Mouse (Mus musculus): ENCODE results near the gene Nutm2. TPM values are rescaled to one million over a fixed set of nuclear protein-coding genes. Genes with fewer than 3 reads are reported as not detected.
"Not testable (repeated sequence)": the region's sequence is repeated elsewhere in the genome, so short reads cannot be mapped to it uniquely, and the experiment has no call there.

Gene Nutm2
- polyA plus RNA-seq, 1 experiment from 2014 or later: not detected

DNA sequence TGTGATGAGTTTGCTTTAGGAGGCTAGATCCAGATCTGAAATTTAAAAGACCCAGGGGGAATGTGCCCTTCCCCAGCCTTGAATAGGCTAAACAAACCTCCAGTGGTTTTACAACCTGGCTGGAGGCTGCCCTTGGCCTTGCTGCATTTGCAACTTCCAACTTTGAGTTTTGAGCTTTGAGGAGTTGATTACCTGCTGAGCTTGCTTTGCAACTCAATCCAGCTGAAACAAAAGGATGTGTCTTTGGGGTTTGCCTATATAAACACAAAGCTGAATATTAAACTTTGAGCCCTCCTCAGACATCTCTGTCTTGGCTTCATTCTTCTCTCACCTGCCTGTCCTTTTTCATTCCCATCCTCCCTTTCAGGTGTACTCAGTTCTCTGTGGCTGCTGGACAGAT, 21.4 kb downstream of the Nutm2 start:
- not testable (repeated sequence) for H3K27me3 ChIP-seq (ENCODE audit: insufficient read depth, poor library complexity, severe bottlenecking); H3K27ac ChIP-seq; DNase-seq (ENCODE audit: low spot score); H3K9me3 ChIP-seq; H3K4me1 ChIP-seq (replicated peaks); H3K36me3 ChIP-seq; H3K4me3 ChIP-seq

DNA sequence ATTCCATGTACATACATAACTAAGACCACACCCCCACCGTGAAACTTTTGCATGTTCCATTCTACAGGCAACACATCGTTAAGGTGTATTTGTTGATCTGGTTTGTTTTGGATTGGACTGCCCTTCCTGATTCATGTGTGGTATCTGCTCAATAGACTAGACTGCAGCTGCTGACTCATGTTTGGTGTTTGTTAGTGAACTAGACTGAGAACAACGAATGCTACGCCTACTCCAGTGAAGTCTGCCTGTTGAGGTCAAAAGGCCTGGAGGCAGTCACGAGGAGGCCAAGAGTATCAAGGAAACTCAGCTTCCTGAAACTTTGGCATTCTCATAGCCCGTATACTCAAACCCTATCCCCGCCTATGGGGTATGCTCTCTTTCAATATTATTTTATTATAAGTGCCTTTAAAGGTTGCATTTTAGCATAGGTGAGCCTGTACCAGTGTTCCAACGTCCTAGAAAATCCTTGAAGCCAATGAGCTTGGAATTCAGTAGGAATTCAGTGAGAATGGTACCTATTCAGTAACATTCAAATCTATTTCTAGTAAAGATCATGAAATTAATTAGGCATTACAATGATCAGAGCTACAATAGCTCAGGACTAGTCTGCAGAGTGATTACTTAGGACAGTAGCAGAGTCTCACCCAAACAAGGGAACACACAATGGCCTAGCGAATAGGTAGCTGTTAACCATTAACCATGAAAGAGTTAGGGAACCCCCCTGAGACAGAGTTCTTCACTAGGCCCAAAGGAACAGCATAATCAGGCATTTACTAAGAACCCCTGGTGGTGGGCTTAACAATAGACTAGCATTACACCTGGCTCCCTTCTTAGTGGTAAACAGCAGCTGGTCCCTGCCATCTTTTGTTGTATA, 43.6 kb downstream of the Nutm2 start:
- not testable (repeated sequence) for DNase-seq (ENCODE audit: low spot score); H3K27me3 ChIP-seq (ENCODE audit: insufficient read depth, poor library complexity, severe bottlenecking); H3K9me3 ChIP-seq; H3K4me1 ChIP-seq (replicated peaks); H3K27ac ChIP-seq; H3K4me3 ChIP-seq; H3K36me3 ChIP-seq
- 84% methylated on average over 9 of the region's 9 CpGs for WGBS

Other genes starting within 250 kb of the Nutm2 start
- gene Gm906, start 217.0 kb upstream of the Nutm2 start, polyA plus RNA-seq (2016; fragmentation: Nextera tagmentation; extraction: Ambion mirVana): not detected in 2 replicates
- 33.0 and 36.7 TPM in 2 replicates for gene Fbxw17, start 49.4 kb upstream of the Nutm2 start, polyA plus RNA-seq (2016; fragmentation: Nextera tagmentation; extraction: Ambion mirVana)
- gene Gm47429, start 23.4 kb upstream of the Nutm2 start, polyA plus RNA-seq (2016; fragmentation: Nextera tagmentation; extraction: Ambion mirVana): not detected in 2 replicates
- gene Gm904, start 175.9 kb downstream of the Nutm2 start, polyA plus RNA-seq (2016; fragmentation: Nextera tagmentation; extraction: Ambion mirVana): not detected in 2 replicates
- not detected in 2 replicates for gene Gm8765, start 231.0 kb downstream of the Nutm2 start, polyA plus RNA-seq (2016; fragmentation: Nextera tagmentation; extraction: Ambion mirVana)